Mouse (Mus musculus): Measurements from ENCODE around the gene Gm20388.

DNA sequence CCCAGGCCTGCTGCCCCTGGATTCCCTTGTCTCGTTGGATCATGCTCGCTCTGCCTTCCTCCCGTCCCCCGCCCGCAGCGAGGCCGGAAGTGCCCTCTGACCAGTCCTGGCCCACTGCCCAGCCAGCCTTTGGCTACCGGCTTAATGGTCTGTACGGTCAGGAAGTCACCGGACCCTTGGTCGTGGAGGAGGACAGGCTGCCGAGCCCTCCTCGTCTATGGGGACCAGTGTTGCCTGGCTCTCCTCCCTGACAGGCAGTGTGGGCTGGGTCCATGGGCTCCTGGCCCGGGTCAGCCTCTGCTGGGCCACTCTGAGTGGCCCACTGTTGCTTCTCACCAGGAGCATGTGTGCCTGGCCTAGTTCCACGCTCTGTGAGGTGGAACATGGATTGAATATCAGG lies 584.3 kb downstream of the Gm20388 start:
- no peak for TF ChIP-seq CTCF (IDR thresholded peaks at IDR 0.05; ENCODE audit: low read depth, low read length)
- TF ChIP-seq GATA1 (IDR thresholded peaks at IDR 0.05; ENCODE audit: borderline replicate concordance, low read length): no peak
- TF ChIP-seq TAL1 (conservative IDR thresholded peaks at IDR 0.05; ENCODE audit: low read depth, low read length): no peak

All from G1E (cell line).